Comparison of ENCODE assay signal across 24 mouse cellular contexts in genomic region chr5:108072301-108072700, GRCm38 (mm10). TPM values are rescaled to one million over a fixed set of nuclear protein-coding genes. Genes with fewer than 3 reads are reported as not detected.
DNase-seq lines count a peak whose midpoint lies in the region; ATAC-seq and TF ChIP-seq lines count a peak whose summit lies in the region.
"Had no signal": no experiment of that assay in that cellular context is flagged by ENCODE, and none has a peak within 500 bp of the region (broad histone marks: within the 10 kb centered on the region; RNA-seq: fewer than 3 reads in every experiment).

No protein-coding gene starts in this region.

- no peak for TF ChIP-seq EP300 in ES-Bruce4 (IDR thresholded peaks at IDR 0.05; ENCODE audit: insufficient read depth, low read depth, low read length)

- peaks cover 28% of the 10 kb centered on the region for H3K36me3 ChIP-seq in midbrain, embryonic 11.5 days (ENCODE audit: control insufficient read depth, insufficient read depth, low read length)
- H3K36me3 ChIP-seq in midbrain, embryonic 15.5 days (replicated peaks), result peaks cover 25% of the 10 kb centered on the region
- H3K36me3 ChIP-seq in E14TG2a.4 (ENCODE audit: insufficient read depth, low read length) (peaks cover 83% of the 10 kb centered on the region), ES-Bruce4 (ENCODE audit: control insufficient read depth, insufficient read depth, low read length, poor library complexity, severe bottlenecking) (peaks cover 68% of the 10 kb centered on the region)
- peaks cover 59% of the 10 kb centered on the region for H3K36me3 ChIP-seq in forebrain, embryonic 14.5 days (ENCODE audit: control insufficient read depth, insufficient read depth, low read length)

- no peaks in the 10 kb centered on the region for H3K9me3 ChIP-seq in midbrain, embryonic 11.5 days (ENCODE audit: control insufficient read depth, low read length)
- H3K9me3 ChIP-seq in midbrain, embryonic 15.5 days, result no peaks in the 10 kb centered on the region
- no peaks in the 10 kb centered on the region for H3K9me3 ChIP-seq in E14TG2a.4 (ENCODE audit: low read length)
- no peaks in the 10 kb centered on the region for H3K9me3 ChIP-seq in ES-Bruce4 (replicated peaks; ENCODE audit: control insufficient read depth, insufficient read depth, low read length, poor library complexity, severe bottlenecking)
- no peaks in the 10 kb centered on the region for H3K9me3 ChIP-seq in forebrain, embryonic 14.5 days (replicated peaks; ENCODE audit: control insufficient read depth, low read length)
- H3K9me3 ChIP-seq: G1E had no signal

- H3K9ac ChIP-seq in midbrain, embryonic 11.5 days (ENCODE audit: low read length), result no peak overlapping the region
- H3K9ac ChIP-seq in midbrain, embryonic 15.5 days, result no peak overlapping the region
- H3K9ac ChIP-seq in ES-Bruce4 (ENCODE audit: low read depth, poor library complexity, severe bottlenecking), result 0 out of 2 replicates have a peak overlapping the region, but pooled peaks have one; percentile 75
- H3K9ac ChIP-seq in forebrain, embryonic 14.5 days (ENCODE audit: low read length), result no peak overlapping the region

- no peak for ATAC-seq in midbrain, embryonic 11.5 days (ENCODE audit: low FRiP score)
- no peak for ATAC-seq in midbrain, embryonic 15.5 days (replicated peaks)
- no peak for ATAC-seq in forebrain, embryonic 14.5 days
- ATAC-seq: activated CD4-positive, CD25-positive, alpha-beta regulatory T cell, adult 4 months; CD4-positive, CD25-positive, alpha-beta regulatory T cell, adult 4 months; Patski had no signal

- TF ChIP-seq CTCF in E14TG2a.4 (conservative IDR thresholded peaks at IDR 0.05; ENCODE audit: low read length) (no peak), ES-Bruce4 (IDR thresholded peaks at IDR 0.05; ENCODE audit: low read depth, low read length) (no peak)

- peak; percentile 51 for DNase-seq in heart, adult 11 months
- no peak for DNase-seq in heart, postnatal 4 days
- DNase-seq in midbrain, embryonic 11.5 days (ENCODE audit: low spot score, missing footprints), result peak; percentile 51
- DNase-seq in forebrain, embryonic 14.5 days (ENCODE audit: low spot score), result no peak
- no peak for DNase-seq in right cerebral cortex, postnatal 10 days (ENCODE audit: low spot score in 2 of 2)
- DNase-seq: adrenal gland, adult 2 months; adrenal gland, adult 8-10 months; adrenal gland, postnatal 10 days; adrenal gland, postnatal 14 days; adrenal gland, postnatal 25 days; adrenal gland, postnatal 36 days; B cell, adult 2 months; cerebellum, adult 11 months; cerebellum, adult 11-12 months; cerebellum, adult 18-20 months; cerebellum, adult 2 months had no signal

- H3K4me2 ChIP-seq in midbrain, embryonic 11.5 days, result no peak overlapping the region
- H3K4me2 ChIP-seq in midbrain, embryonic 15.5 days, result no peak overlapping the region
- no peak overlapping the region for H3K4me2 ChIP-seq in forebrain, embryonic 14.5 days (ENCODE audit: low read length)

- no peak overlapping the region for H3K27ac ChIP-seq in midbrain, embryonic 11.5 days (ENCODE audit: low read depth, low read length)
- H3K27ac ChIP-seq in midbrain, embryonic 15.5 days, result no peak overlapping the region
- H3K27ac ChIP-seq in ES-Bruce4 (ENCODE audit: insufficient read depth, low read length), result no peak overlapping the region; the same call in 1 of the 2 replicates
- no peak overlapping the region for H3K27ac ChIP-seq in forebrain, embryonic 14.5 days (ENCODE audit: low read depth, low read length)

- no peak overlapping the region for H3K4me3 ChIP-seq in midbrain, embryonic 11.5 days (ENCODE audit: low read depth, low read length)
- H3K4me3 ChIP-seq in midbrain, embryonic 15.5 days, result no peak overlapping the region
- H3K4me3 ChIP-seq in E14TG2a.4 (replicated peaks; ENCODE audit: low read length), result peak overlapping the region; percentile 68
- H3K4me3 ChIP-seq in ES-Bruce4 (ENCODE audit: low read depth, low read length), result no peak overlapping the region; the same call in 1 of the 2 replicates
- no peak overlapping the region for H3K4me3 ChIP-seq in forebrain, embryonic 14.5 days (ENCODE audit: low read depth, low read length)

- no peak for TF ChIP-seq POLR2A in ES-Bruce4 (IDR thresholded peaks at IDR 0.05; ENCODE audit: insufficient read depth, low read length)

- peaks cover under 1% of the 10 kb centered on the region; the same call in 1 of the 2 replicates for H3K4me1 ChIP-seq in midbrain, embryonic 11.5 days (ENCODE audit: control insufficient read depth, insufficient read depth, low read length)
- peaks cover 12% of the 10 kb centered on the region for H3K4me1 ChIP-seq in midbrain, embryonic 15.5 days
- H3K4me1 ChIP-seq in E14TG2a.4 (replicated peaks; ENCODE audit: low read depth, low read length) (peaks cover 85% of the 10 kb centered on the region), ES-Bruce4 (ENCODE audit: control insufficient read depth, insufficient read depth, low read length) (peaks cover 3% of the 10 kb centered on the region)
- H3K4me1 ChIP-seq in forebrain, embryonic 14.5 days (ENCODE audit: control insufficient read depth, insufficient read depth, low read length), result peaks cover under 1% of the 10 kb centered on the region; the same call in 1 of the 2 replicates

- WGBS in midbrain, embryonic 11.5 days, result 94% methylated on average over 1 of the region's 1 CpGs
- 97% methylated on average over 1 of the region's 1 CpGs for WGBS in midbrain, embryonic 15.5 days
- WGBS in forebrain, embryonic 14.5 days, result 91% methylated on average over 1 of the region's 1 CpGs

- no peaks in the 10 kb centered on the region for H3K27me3 ChIP-seq in midbrain, embryonic 11.5 days (ENCODE audit: control insufficient read depth, insufficient read depth, low read length)
- H3K27me3 ChIP-seq in midbrain, embryonic 15.5 days (replicated peaks), result no peaks in the 10 kb centered on the region
- no peaks in the 10 kb centered on the region for H3K27me3 ChIP-seq in E14TG2a.4 (ENCODE audit: insufficient read depth, low read length)
- H3K27me3 ChIP-seq in ES-Bruce4 (ENCODE audit: control insufficient read depth, insufficient read depth, low read length, poor library complexity, severe bottlenecking), result no peaks in the 10 kb centered on the region
- no peaks in the 10 kb centered on the region for H3K27me3 ChIP-seq in forebrain, embryonic 14.5 days (replicated peaks; ENCODE audit: control insufficient read depth, insufficient read depth, low read length)
- H3K27me3 ChIP-seq: CH12.LX, Patski had no signal

RNA-seq across cellular contexts. Expression of gene Mtf2, which starts 6.8 kb away (rescaled TPM):
- total RNA-seq in heart, postnatal 4 days (2021), result 10 to 100 TPM; 26.0 to 28.4 TPM
- 124 and 139 TPM in 2 replicates for polyA plus RNA-seq in midbrain, embryonic 11.5 days (2014; fragmentation: Nextera tagmentation; extraction: Ambion mirVana)
- 111 and 120 TPM in 2 replicates for polyA plus RNA-seq in midbrain, embryonic 15.5 days (2015; fragmentation: Nextera tagmentation; extraction: Ambion mirVana)
- 216 and 257 TPM in 2 replicates for polyA plus RNA-seq in ES-Bruce4 (2011; ENCODE audit: insufficient read depth, insufficient read length, low read depth, missing spikeins)
- 128 and 139 TPM in 2 replicates for polyA plus RNA-seq in forebrain, embryonic 14.5 days (2014; fragmentation: Nextera tagmentation; extraction: Ambion mirVana)

Comparison
In these comparisons a context has a peak if more than half of its experiments do, and no peak if none do; other contexts are left out.
1. DNase-seq: peak in heart, adult 11 months (single experiment) and midbrain, embryonic 11.5 days (single experiment); none in heart, postnatal 4 days (single experiment), forebrain, embryonic 14.5 days (single experiment) and right cerebral cortex, postnatal 10 days (0 of 2).